Mouse (Mus musculus) C2C12 (cell line): Measurements from ENCODE around the gene Nipsnap2. TPM values are rescaled to one million over a fixed set of nuclear protein-coding genes. Genes with fewer than 3 reads are reported as not detected.

Experiments used
- H3K27me3 ChIP-seq: one replicate; pipeline ENCODE4 v1.6.1; 2011; ENCODE audit not compliant: control insufficient read depth, insufficient read depth, insufficient read length
- H3K36me3 ChIP-seq: one replicate; pipeline ENCODE4 v1.6.1; 2011; ENCODE audit not compliant: control insufficient read depth, insufficient read depth
- H3K4me3 ChIP-seq: one replicate; pipeline ENCODE4 v1.5.1; 2011; ENCODE audit warnings: mild to moderate bottlenecking, control low read depth; ENCODE audit not compliant: poor library complexity, insufficient read depth, severe bottlenecking
- H3K79me2 ChIP-seq: one replicate; pipeline ENCODE4 v1.6.1; 2011; ENCODE audit not compliant: control insufficient read depth, insufficient read depth
- H3K79me3 ChIP-seq: one replicate; pipeline ENCODE4 v1.6.1; 2011; ENCODE audit warnings: low read depth, control low read depth
- H3ac ChIP-seq: one replicate; pipeline ENCODE3; 2011; ENCODE audit warnings: low read depth; ENCODE audit not compliant: control insufficient read depth, insufficient read length
- CEBPB ChIP-seq: IDR thresholded peaks from one replicate; pipeline ENCODE4 v1.6.1; 2011; ENCODE audit warnings: low read depth, mild to moderate bottlenecking, control low read depth, moderate library complexity
- CTCF ChIP-seq: IDR thresholded peaks from one replicate; pipeline ENCODE4 v1.5.1; 2011; ENCODE audit not compliant: control insufficient read depth, insufficient read depth, insufficient read length
- FOSL1 ChIP-seq: IDR thresholded peaks from one replicate; pipeline ENCODE4 v1.8.0; 2011; ENCODE audit warnings: mild to moderate bottlenecking, low read length; ENCODE audit not compliant: poor library complexity, insufficient read depth, severe bottlenecking
- MAX ChIP-seq: IDR thresholded peaks from one replicate; pipeline ENCODE4 v1.6.1; 2011; ENCODE audit warnings: mild to moderate bottlenecking, control low read depth
- MYOD1 ChIP-seq: IDR thresholded peaks from one replicate; pipeline ENCODE4 v1.6.1; 2011; ENCODE audit warnings: low read depth; ENCODE audit not compliant: control insufficient read depth, insufficient read length
- MYOG ChIP-seq: IDR thresholded peaks from one replicate; pipeline ENCODE4 v1.6.1; 2011; ENCODE audit not compliant: control insufficient read depth, insufficient read length; ENCODE audit errors: extremely low read depth
- USF1 ChIP-seq: IDR thresholded peaks from one replicate; pipeline ENCODE4 v1.6.1; 2011; ENCODE audit warnings: low read depth, mild to moderate bottlenecking, control low read depth, moderate library complexity
- polyA plus RNA-seq: library from polyadenylated mRNA; unstranded; fragments of >200 nt; fragmentation: generic; extraction: Trizol; gene quantifications from one replicate; pipeline ENCODE4 v1.2.1, GENCODE M21; 2012; ENCODE audit warnings: missing spikeins

The Nipsnap2 gene
- polyA plus RNA-seq, 1 experiment: 31.9 TPM

DNA sequence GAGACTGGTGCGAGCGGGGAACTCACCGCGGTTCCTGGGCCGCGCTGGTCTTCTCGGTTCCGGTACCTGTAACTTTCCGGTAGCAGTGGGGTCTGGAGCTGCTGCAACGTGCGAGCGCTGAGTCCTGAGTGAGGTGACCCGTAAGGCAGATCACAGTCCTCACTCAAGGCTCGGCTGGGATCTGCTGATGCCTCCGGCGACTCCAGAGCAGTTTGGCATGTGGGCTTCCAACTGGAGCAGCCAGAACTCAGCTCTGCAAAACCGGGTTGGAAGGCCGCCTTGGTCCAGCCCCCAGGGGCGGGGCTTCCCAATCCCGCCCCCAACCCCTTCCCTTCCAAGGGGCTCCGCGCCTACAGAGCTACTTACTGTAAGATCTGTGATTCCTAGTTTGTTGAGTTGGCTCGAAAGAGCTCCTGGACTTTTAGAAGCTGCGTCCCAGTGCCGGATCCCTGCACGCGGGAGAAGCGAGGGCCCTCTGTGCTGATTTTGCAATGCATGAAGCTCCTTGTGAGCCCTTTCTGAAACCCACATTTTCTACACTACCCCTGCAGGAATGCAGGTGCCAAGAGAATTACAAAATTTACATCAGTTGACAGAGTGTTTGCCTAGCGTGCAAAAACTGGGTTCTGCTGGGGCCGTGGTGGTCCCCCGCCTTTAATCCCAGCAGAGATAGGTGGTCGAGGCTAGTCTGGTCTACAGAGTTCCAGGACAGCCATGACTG, 54.3 kb downstream of the Nipsnap2 start:
- Histone ChIP-seq H3ac (peak overlapping the region; percentile 73), H3K27me3 (no peaks in the 10 kb centered on the region), H3K79me3 (no peaks in the 10 kb centered on the region), H3K79me2 (no peaks in the 10 kb centered on the region), H3K4me3 (peak overlapping the region; percentile 49), H3K36me3 (peaks cover 8% of the 10 kb centered on the region)
- no peak for TF ChIP-seq MYOD1
- no peak for TF ChIP-seq USF1
- TF ChIP-seq FOSL1: no peak
- TF ChIP-seq MAX: no peak
- no peak for TF ChIP-seq CEBPB
- TF ChIP-seq CTCF: no peak
- TF ChIP-seq MYOG: no peak

DNA sequence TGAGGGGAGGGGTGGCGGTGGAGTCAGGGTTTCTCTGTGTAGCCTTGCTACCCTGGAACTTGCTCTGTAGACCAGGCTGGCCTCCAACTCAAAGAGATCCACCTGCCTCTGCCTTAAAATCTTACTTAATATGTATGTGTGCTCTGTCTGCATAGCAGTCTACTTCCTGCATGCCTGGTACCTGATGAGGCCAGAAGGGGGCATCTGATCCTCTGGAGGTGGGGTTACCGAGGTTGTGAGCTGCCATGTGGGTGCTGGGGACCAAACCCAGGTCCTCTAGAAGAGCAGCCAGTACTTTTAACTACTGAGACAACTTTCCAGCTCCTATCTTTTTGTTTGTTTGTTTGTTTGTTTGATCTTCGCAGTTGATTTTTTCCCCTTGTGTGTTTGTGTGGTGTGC, 55.3 kb downstream of the Nipsnap2 start:
- peaks cover 2% of the 10 kb centered on the region for H3K79me3 ChIP-seq
- no peak overlapping the region for H3ac ChIP-seq
- H3K27me3 ChIP-seq: no peaks in the 10 kb centered on the region
- peaks cover 5% of the 10 kb centered on the region for H3K79me2 ChIP-seq
- no peak overlapping the region for H3K4me3 ChIP-seq
- H3K36me3 ChIP-seq: peaks cover 8% of the 10 kb centered on the region
- TF ChIP-seq MYOD1: no peak
- TF ChIP-seq USF1: no peak
- no peak for TF ChIP-seq MYOG
- no peak for TF ChIP-seq FOSL1
- no peak for TF ChIP-seq CTCF
- TF ChIP-seq MAX: no peak
- TF ChIP-seq CEBPB: no peak

GRCm38 (mm10) chr5:129782211-129782610, 57.3 kb downstream of the Nipsnap2 start:
- TF ChIP-seq MYOG (no peak), CEBPB (no peak), USF1 (no peak), MAX (no peak), MYOD1 (no peak), CTCF (no peak), FOSL1 (no peak)
- Histone ChIP-seq H3K79me3 (peaks cover 3% of the 10 kb centered on the region), H3K36me3 (no peaks in the 10 kb centered on the region), H3K27me3 (no peaks in the 10 kb centered on the region), H3ac (no peak overlapping the region), H3K79me2 (peaks cover 17% of the 10 kb centered on the region), H3K4me3 (no peak overlapping the region)

GRCm38 (mm10) chr5:129785235-129785870, 60.5 kb downstream of the Nipsnap2 start:
- H3K79me2 ChIP-seq: peaks cover 48% of the 10 kb centered on the region
- H3K36me3 ChIP-seq: peaks cover 26% of the 10 kb centered on the region
- peaks cover 34% of the 10 kb centered on the region for H3K79me3 ChIP-seq
- H3K27me3 ChIP-seq: no peaks in the 10 kb centered on the region
- no peak overlapping the region for H3K4me3 ChIP-seq
- TF ChIP-seq MYOD1: no peak
- no peak overlapping the region for H3ac ChIP-seq

DNA sequence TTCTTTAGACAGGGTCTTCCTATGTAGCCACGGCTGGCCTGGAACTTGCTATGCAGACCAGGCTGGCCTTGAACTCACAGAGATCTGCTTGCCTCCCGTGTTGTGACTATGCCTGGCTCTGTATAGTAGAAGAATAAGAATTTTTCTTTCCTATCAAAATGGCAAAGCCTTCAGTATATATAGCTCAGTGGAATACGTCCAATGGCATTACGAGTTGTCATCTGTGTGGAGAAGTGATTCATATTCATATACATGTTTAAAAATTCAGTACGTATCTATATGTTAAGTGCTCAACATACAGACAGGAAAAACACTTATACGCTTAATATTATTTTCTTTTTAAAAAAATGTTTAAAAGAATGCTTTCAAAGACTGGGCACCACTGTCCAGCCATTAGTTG, 61.3 kb downstream of the Nipsnap2 start:
- TF ChIP-seq USF1 (no peak), FOSL1 (no peak), MYOG (no peak), CTCF (no peak), MAX (no peak), MYOD1 (no peak), CEBPB (no peak)
- Histone ChIP-seq H3ac (peak overlapping the region; percentile 83), H3K79me3 (peaks cover 38% of the 10 kb centered on the region), H3K4me3 (peak overlapping the region; percentile 93), H3K79me2 (peaks cover 56% of the 10 kb centered on the region), H3K36me3 (peaks cover 33% of the 10 kb centered on the region), H3K27me3 (no peaks in the 10 kb centered on the region)
